Mouse (Mus musculus): ENCODE measurements around the gene Srxn1. TPM values are rescaled to one million over a fixed set of nuclear protein-coding genes. Genes with fewer than 3 reads are reported as not detected.
A peak's percentile ranks its signal among the peaks of the same experiment; 100 is the strongest.
"Not testable (repeated sequence)": the region's sequence is repeated elsewhere in the genome, so short reads cannot be mapped to it uniquely, and the experiment has no call there.

The Srxn1 gene
- total and polyA plus RNA-seq, 3 experiments: not detected

GRCm38 (mm10) chr2:152056368-152057251, 48.7 kb upstream of the Srxn1 start:
- no peak for DNase-seq (ENCODE audit: extremely low read depth)
- H3K36me3 ChIP-seq (replicated peaks in 1 of 2; ENCODE audit: control insufficient read depth in 1 of 2, insufficient read depth in 1 of 2, low read length in 1 of 2): no peaks in the 10 kb centered on the region
- peaks cover 72% of the 10 kb centered on the region for H3K27me3 ChIP-seq (replicated peaks)
- peak overlapping the region in 1 of 3 experiments; percentile 32 for H3K4me3 ChIP-seq (replicated peaks in 1 of 3; ENCODE audit: low read depth in 2 of 3, low read length in 2 of 3, poor library complexity in 1 of 3)
- 0 out of 2 replicates have a peak overlapping the region, but pooled peaks have one; percentile 10 for H3K4me2 ChIP-seq (ENCODE audit: insufficient read depth, low read depth, poor library complexity, severe bottlenecking)
- TF ChIP-seq ZKSCAN1 (IDR thresholded peaks at IDR 0.05; ENCODE audit: borderline replicate concordance, low read depth, low read length) (no peak), SMC3 (IDR thresholded peaks at IDR 0.05; ENCODE audit: low read depth, low read length) (no peak), RCOR1 (conservative IDR thresholded peaks at IDR 0.05; ENCODE audit: low read depth, low read length) (no peak), MAFK (IDR thresholded peaks at IDR 0.05; ENCODE audit: insufficient replicate concordance, low read length) (no peak), EP300 (IDR thresholded peaks at IDR 0.05; ENCODE audit: low read length) (no peak), E2F4 (IDR thresholded peaks at IDR 0.05; ENCODE audit: insufficient replicate concordance, low read depth, low read length) (no peak), MYC (IDR thresholded peaks at IDR 0.05; ENCODE audit: low read depth, low read length) (no peak), RAD21 (IDR thresholded peaks at IDR 0.05; ENCODE audit: low read depth, low read length) (no peak), POLR2A (IDR thresholded peaks at IDR 0.05; ENCODE audit: low read depth, low read length) (no peak), CHD2 (IDR thresholded peaks at IDR 0.05; ENCODE audit: low read length) (no peak), TCF12 (IDR thresholded peaks at IDR 0.05; ENCODE audit: low read depth, low read length) (no peak), UBTF (IDR thresholded peaks at IDR 0.05; ENCODE audit: low read depth, low read length) (no peak), MAZ (IDR thresholded peaks at IDR 0.05; ENCODE audit: low read depth, low read length) (no peak), CHD1 (IDR thresholded peaks at IDR 0.05; ENCODE audit: low read depth, low read length) (no peak)
- no peaks in the 10 kb centered on the region for H3K9me3 ChIP-seq (replicated peaks; ENCODE audit: low read length)
- dilution Hi-C loops (cut with MboI; ENCODE audit: extremely low pct_ligation_motif_present, extremely low pct_unique_long_range_greater_than_20kb, low sequenced_read_pairs): no loop called here
- no peaks in the 10 kb centered on the region for H3K79me2 ChIP-seq (replicated peaks; ENCODE audit: control insufficient read depth, extremely low read depth, insufficient read depth, poor library complexity, severe bottlenecking)
- H3K27ac ChIP-seq (ENCODE audit: insufficient read depth, low read depth): no peak overlapping the region
- H3K4me1 ChIP-seq (ENCODE audit: control insufficient read depth in 1 of 2, insufficient read depth in 2 of 2): peaks cover 20 to 26% of the 10 kb centered on the region in 2 experiments
- in situ Hi-C loops (cut with MboI; ENCODE audit: low pct_ligation_motif_present, low pct_unique_long_range_greater_than_20kb, low sequenced_read_pairs): no loop called here
- H3K9ac ChIP-seq (ENCODE audit: insufficient read depth, low read depth): no peak overlapping the region

DNA sequence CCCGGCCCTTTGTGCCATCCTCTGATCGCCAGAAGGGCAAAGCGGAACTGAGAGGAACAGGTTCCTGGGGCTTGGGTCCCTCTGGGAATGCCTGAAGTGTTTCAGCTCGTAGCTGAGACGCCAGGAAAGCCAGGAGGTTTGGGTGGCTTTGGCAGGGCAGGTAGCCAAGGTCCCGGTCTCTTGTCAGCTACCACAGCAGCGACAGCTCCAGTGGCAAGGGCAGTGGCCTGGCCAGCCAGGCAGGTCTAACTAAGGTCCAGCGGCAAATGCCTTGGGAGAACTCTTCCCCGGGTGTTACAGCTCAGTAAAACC, 48.1 kb upstream of the Srxn1 start:
- Histone ChIP-seq H3K4me2 (ENCODE audit: insufficient read depth, low read depth, poor library complexity, severe bottlenecking) (no peak overlapping the region), H3K4me1 (ENCODE audit: control insufficient read depth in 1 of 2, insufficient read depth in 2 of 2) (peaks cover 17 to 20% of the 10 kb centered on the region in 2 experiments), H3K9me3 (replicated peaks; ENCODE audit: low read length) (no peaks in the 10 kb centered on the region), H3K79me2 (replicated peaks; ENCODE audit: control insufficient read depth, extremely low read depth, insufficient read depth, poor library complexity, severe bottlenecking) (no peaks in the 10 kb centered on the region), H3K9ac (ENCODE audit: insufficient read depth, low read depth) (no peak overlapping the region), H3K4me3 (replicated peaks in 1 of 3; ENCODE audit: low read depth in 2 of 3, low read length in 2 of 3, poor library complexity in 1 of 3) (no peak overlapping the region), H3K27ac (ENCODE audit: insufficient read depth, low read depth) (no peak overlapping the region), H3K27me3 (replicated peaks) (peaks cover 76% of the 10 kb centered on the region), H3K36me3 (replicated peaks in 1 of 2; ENCODE audit: control insufficient read depth in 1 of 2, insufficient read depth in 1 of 2, low read length in 1 of 2) (no peaks in the 10 kb centered on the region)
- in situ Hi-C loops (cut with MboI; ENCODE audit: low pct_ligation_motif_present, low pct_unique_long_range_greater_than_20kb, low sequenced_read_pairs): no loop called here
- dilution Hi-C loops (cut with MboI; ENCODE audit: extremely low pct_ligation_motif_present, extremely low pct_unique_long_range_greater_than_20kb, low sequenced_read_pairs): no loop called here
- DNase-seq (ENCODE audit: extremely low read depth): no peak
- no peak for TF ChIP-seq RAD21 (IDR thresholded peaks at IDR 0.05; ENCODE audit: low read depth, low read length)
- no peak for TF ChIP-seq KAT2A (IDR thresholded peaks at IDR 0.05; ENCODE audit: insufficient replicate concordance, low read length)
- TF ChIP-seq ZNF384 (IDR thresholded peaks at IDR 0.05; ENCODE audit: low read depth, low read length): no peak
- no peak for TF ChIP-seq CHD1 (IDR thresholded peaks at IDR 0.05; ENCODE audit: low read depth, low read length)

- H3K9me3 ChIP-seq (replicated peaks; ENCODE audit: low read length); dilution Hi-C loops (cut with MboI; ENCODE audit: extremely low pct_ligation_motif_present, extremely low pct_unique_long_range_greater_than_20kb, low sequenced_read_pairs); H3K36me3 ChIP-seq (replicated peaks in 1 of 2; ENCODE audit: control insufficient read depth in 1 of 2, insufficient read depth in 1 of 2, low read length in 1 of 2); H3K4me1 ChIP-seq (ENCODE audit: control insufficient read depth in 1 of 2, insufficient read depth in 2 of 2); H3K79me2 ChIP-seq (replicated peaks; ENCODE audit: control insufficient read depth, extremely low read depth, insufficient read depth, poor library complexity, severe bottlenecking); H3K27ac ChIP-seq (ENCODE audit: insufficient read depth, low read depth); DNase-seq (ENCODE audit: extremely low read depth); in situ Hi-C loops (cut with MboI; ENCODE audit: low pct_ligation_motif_present, low pct_unique_long_range_greater_than_20kb, low sequenced_read_pairs); H3K4me2 ChIP-seq (ENCODE audit: insufficient read depth, low read depth, poor library complexity, severe bottlenecking); H3K4me3 ChIP-seq (replicated peaks in 1 of 3; ENCODE audit: low read depth in 2 of 3, low read length in 2 of 3, poor library complexity in 1 of 3); H3K9ac ChIP-seq (ENCODE audit: insufficient read depth, low read depth): not testable (repeated sequence)
- peaks cover 81% of the 10 kb centered on the region for H3K27me3 ChIP-seq (replicated peaks)
Observed at GRCm38 (mm10) chr2:152062817-152063216, 42.5 kb upstream of the Srxn1 start.
